Mouse (Mus musculus) layer of hippocampus, postnatal 10 days (tissue): Measurements from ENCODE around the gene Parvb. TPM values are rescaled to one million over a fixed set of nuclear protein-coding genes. Genes with fewer than 3 reads are reported as not detected.

Source experiments
- DNase-seq, 2 experiments: peaks; one replicate each; pipeline ENCODE4 v3.0.0; 2021; ENCODE audit warnings: low spot score in 2 of 2
- total RNA-seq, 2 experiments: library from RNA; stranded (reverse); gene quantifications; 2 replicates each; pipeline ENCODE4 v1.2.3; 2021

Gene Parvb
- total RNA-seq, 2 experiments from 2014 or later: 37.2 TPM

GRCm38 (mm10) chr15:84323966-84324869 is 92.4 kb downstream of the Parvb start, which contains the start of gene Parvg:
Gene Parvg, plus strand, starts transcription at chr15:84324026.
- DNase-seq: no peak

DNA sequence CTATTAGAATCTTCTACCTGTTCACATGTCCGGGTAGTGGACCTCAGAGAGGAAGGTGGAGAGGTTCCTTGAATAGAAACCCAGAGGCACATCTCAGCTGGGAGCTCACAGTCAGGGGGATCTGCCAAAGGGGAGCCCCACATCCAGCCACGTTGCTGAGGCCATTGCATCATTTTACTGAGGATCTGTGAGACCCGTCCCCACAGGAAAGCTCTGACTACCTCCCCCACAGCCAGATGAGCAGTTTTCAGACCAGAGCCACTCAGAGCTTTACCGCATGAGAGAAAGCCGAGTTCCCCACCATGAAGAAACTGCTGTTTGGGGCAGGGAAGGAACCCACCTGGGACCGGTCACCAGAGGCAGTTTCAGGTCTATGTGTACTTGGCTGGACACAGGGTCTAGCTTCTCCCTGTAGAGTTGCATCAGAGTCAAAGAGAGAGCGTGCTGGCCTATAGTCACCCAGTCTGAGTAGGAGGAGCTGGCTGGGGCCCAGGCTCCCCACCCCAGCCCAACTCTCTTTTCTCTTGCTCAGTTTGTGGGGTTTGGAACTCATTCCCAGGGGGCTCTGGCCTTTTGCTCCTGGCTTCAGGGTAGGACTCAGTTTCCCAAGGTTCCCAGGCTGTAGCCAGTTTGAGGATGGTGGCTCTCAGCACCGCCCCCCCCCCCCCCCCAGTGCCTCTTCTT is 93.2 kb downstream of the Parvb start:
- DNase-seq: no peak

- no peak for DNase-seq
Observed at GRCm38 (mm10) chr15:84325736-84326135, 93.9 kb downstream of the Parvb start.

GRCm38 (mm10) chr15:84328870-84329269 is 97.0 kb downstream of the Parvb start:
- DNase-seq: no peak

GRCm38 (mm10) chr15:84329940-84330339 is 98.1 kb downstream of the Parvb start:
- no peak for DNase-seq

DNA sequence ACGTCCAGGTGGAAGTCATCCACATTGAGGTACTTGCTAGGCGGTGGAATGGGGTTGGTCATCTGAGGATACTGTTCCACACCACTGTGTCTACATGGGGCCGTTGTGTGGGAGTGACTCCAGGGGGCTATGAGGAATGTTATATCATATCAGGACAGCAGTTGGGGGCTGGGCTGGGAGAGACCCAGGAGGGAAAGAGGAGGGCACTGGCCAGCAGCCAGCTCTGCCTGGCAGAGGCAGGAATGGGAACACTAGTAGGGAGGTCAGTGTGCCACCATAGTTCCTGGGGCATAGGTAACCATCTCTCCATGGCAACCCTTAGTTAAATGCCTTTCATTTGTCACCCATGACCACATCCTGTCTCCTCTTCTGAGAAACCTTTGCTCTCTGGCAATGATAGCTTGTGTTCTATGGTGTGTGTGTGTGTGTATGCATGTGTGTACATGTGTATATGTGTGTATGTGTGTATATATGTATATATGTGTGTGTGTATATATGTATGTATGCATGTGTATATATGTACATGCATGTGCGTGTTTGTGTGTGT is 99.3 kb downstream of the Parvb start:
- DNase-seq: no peak

DNA sequence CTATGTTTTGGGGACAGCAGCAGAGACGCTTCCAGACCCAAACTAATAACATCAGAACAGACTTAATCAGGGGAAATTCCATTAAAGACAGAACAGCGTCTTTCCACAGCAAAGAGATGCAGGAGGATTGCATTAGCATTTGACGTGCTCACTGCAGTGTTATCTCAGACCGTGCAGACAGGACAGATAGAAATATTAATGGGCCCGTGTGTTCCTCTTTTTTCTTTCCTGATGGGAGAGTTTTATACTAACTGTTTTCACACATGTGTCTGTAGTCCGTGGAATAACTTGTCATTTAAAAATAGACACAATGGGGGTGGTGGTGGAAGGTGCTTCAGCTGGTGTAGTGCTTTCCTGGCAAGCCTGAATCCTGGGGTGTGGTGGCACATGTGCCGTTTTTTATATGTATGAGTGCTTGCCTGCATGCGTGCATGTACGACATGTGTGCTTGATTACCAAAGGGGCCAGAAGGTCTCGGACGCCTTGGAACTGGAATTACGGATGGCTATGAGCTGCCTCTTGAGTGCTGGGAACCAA is 104.5 kb downstream of the Parvb start:
- no peak for DNase-seq

DNA sequence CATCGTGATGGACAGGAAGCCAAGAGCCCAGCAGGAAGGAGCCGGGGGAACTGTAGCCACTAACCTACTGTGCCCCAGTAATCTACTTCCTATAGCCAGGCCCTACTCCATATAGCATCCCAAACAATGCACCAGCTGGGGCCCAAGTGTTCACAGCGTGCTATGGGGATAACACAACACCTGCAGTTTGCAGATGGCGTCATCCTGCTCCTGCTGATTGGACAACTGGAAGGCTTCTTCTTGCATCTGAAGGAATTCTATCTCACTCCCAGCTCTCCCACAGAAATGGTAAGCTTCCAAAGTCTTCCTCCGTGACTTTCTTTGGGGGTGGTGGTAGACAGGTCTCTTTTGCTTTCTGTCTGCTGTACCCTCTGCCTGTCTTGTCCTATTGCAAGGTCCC is 105.8 kb downstream of the Parvb start:
- no peak for DNase-seq

- no peak for DNase-seq
Observed at GRCm38 (mm10) chr15:84340926-84341325, 109.1 kb downstream of the Parvb start.

DNA sequence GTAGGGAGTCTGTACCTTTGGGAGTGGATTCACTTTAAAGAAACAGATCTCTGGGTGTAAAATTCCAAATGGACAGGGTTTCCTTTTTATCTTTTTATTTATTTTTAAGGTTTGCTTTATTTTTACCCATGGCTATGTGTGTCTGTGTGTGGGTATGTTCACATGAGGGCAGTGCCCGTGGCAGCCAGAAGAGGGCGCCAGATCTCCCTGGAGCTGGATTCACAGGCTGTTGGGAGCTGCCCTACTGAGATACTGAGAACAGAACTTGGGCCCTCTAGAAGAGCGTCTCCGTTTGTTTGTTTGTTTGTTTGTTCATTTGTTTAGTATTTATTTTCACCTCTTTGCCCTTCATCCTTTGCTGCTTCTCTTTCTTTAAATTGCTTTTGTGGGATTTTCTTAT is 116.9 kb downstream of the Parvb start:
- no peak for DNase-seq

- DNase-seq: no peak
Observed at GRCm38 (mm10) chr15:84349915-84350738, 118.3 kb downstream of the Parvb start.

GRCm38 (mm10) chr15:84351342-84351741 is 119.5 kb downstream of the Parvb start:
- no peak for DNase-seq

DNA sequence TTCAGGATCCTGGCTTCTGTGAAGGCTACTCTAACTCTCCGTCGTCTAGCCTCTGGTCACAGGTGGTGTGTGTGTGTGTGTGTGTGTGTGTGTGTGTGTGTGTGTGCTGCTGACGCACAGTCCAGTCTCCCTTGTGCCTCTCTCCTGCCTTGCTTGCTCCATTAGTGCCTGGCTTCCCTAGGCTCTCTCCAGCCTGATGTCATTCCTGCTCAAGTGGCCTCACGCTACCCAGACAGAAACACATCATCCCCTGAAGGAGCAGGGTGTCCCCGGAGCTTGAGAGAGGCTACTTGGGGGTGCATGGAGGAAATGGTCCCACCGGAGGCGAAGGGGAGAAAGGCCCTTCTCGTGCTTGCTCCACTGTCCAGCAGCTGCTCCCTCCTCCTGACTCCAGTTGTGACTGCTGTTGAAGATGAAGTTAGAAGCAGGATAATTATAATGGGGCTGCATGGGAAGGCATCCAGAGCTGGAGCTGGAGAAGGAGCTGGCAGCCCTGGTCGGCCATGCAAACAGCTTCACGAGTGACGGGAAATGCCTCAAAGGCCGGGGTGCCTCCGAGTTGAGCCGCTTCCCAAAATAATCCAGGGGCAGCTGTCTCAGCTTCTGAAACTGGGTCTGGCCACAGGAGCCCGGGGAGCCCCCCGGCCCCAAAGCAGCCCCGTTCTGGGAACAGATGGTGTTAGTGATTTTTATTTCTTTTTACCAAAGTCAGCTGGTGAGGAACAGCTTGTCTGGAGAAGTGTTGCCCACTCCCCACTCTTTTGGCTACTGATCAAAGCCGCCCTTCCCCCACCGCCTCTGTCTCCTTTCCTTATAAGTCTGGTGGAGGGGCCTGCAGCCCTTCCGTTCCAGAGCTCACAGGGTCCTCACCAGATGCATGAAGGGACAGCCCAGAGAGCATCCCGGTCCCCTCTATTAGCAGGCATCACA is 120.3 kb downstream of the Parvb start:
- peak; percentile 79 to 83 for DNase-seq

DNA sequence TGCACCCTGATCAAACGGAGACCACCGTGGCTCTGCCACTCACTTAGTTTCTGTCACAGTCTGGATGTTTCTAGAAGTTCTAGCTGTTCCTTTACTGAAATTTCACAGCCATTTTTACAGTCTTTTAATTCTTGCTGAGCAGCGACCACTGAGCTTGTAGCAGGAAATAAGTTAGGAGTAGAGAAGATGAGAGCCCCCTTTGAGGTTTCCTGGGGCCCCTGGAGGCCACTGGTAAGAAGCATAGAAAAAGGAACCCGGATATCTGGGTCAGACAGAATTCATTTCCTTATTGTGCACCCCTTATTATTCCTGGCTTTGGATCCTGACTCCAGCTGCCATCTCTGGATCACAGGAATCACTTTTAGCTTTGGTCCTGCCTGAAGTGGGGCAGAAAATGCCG is 123.2 kb downstream of the Parvb start:
- no peak for DNase-seq

DNA sequence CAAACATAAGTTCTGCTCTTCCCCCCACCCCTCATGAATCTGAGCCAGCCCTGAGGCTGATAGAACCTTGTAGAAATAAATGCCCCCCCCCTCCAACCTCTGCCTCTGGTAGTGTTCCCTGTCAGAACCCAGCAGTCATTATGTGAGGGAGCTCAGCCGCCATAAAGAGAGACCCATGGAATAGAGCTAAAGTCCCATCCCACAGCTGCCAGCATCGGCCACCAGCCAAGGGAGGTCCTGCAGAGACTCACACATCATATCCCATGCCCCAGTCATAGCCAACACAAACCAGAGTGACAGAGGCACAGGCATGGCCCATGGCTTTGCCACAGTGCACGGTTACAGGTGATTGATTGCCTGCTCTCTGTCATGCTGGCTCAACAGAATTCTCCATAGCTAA is 132.9 kb downstream of the Parvb start:
- DNase-seq: no peak

Other genes starting within 250 kb of the Parvb start
- gene Efcab6, start 166.7 kb upstream of the Parvb start, total RNA-seq: 1 to 10 TPM; 6.2 to 8.8 TPM
- gene Sult4a1, start 126.3 kb upstream of the Parvb start, total RNA-seq: 100 to 1,000 TPM; 282 to 291 TPM
- not detected for gene Pnpla5, start 108.9 kb upstream of the Parvb start, total RNA-seq
- 10 to 100 TPM; 10.6 to 11.0 TPM for gene Pnpla3, start 64.2 kb upstream of the Parvb start, total RNA-seq
- gene Samm50, start 39.8 kb upstream of the Parvb start, total RNA-seq: 10 to 100 TPM; 83.6 to 99.0 TPM
- gene Parvg, start 92.0 kb downstream of the Parvb start, total RNA-seq: 1 to 10 TPM; 6.6 to 9.6 TPM
- gene Shisal1, start 215.1 kb downstream of the Parvb start, total RNA-seq: 10 to 100 TPM; 60.9 to 67.4 TPM